Mouse (Mus musculus): ENCODE data around the gene Gm36028.

The Gm36028 gene

GRCm38 (mm10) chr16:37863876-37864275 lies 2.9 kb upstream of the Gm36028 start:
- no peak for DNase-seq (ENCODE audit: inconsistent age in 2 of 2, low spot score in 1 of 2)

- DNase-seq (ENCODE audit: inconsistent age in 2 of 2, low spot score in 1 of 2): no peak
Observed at GRCm38 (mm10) chr16:37860213-37860612, 733 bp downstream of the Gm36028 start.

GRCm38 (mm10) chr16:37857495-37857894 lies 3.5 kb downstream of the Gm36028 start:
- DNase-seq (ENCODE audit: inconsistent age in 2 of 2, low spot score in 1 of 2): no peak

- peak in 1 of 2 experiments; percentile 55 for DNase-seq (ENCODE audit: inconsistent age in 2 of 2, low spot score in 1 of 2)
Observed at GRCm38 (mm10) chr16:37856327-37856726, 4.6 kb downstream of the Gm36028 start.

GRCm38 (mm10) chr16:37855583-37855982 lies 5.4 kb downstream of the Gm36028 start:
- peak in 1 of 2 experiments; percentile 20 for DNase-seq (ENCODE audit: inconsistent age in 2 of 2, low spot score in 1 of 2)

- peak in 1 of 2 experiments; percentile 23 for DNase-seq (ENCODE audit: inconsistent age in 2 of 2, low spot score in 1 of 2)
Observed at GRCm38 (mm10) chr16:37854593-37854992, 6.4 kb downstream of the Gm36028 start.

GRCm38 (mm10) chr16:37854054-37854453 lies 6.9 kb downstream of the Gm36028 start:
- no peak for DNase-seq (ENCODE audit: inconsistent age in 2 of 2, low spot score in 1 of 2)

GRCm38 (mm10) chr16:37853279-37853678 lies 7.7 kb downstream of the Gm36028 start:
- DNase-seq (ENCODE audit: inconsistent age in 2 of 2, low spot score in 1 of 2): no peak

- DNase-seq (ENCODE audit: inconsistent age in 2 of 2, low spot score in 1 of 2): peak; percentile 56 to 71
Observed at GRCm38 (mm10) chr16:37851366-37851765, 9.6 kb downstream of the Gm36028 start.

- DNase-seq (ENCODE audit: inconsistent age in 2 of 2, low spot score in 1 of 2): no peak
Observed at GRCm38 (mm10) chr16:37847081-37847480, 13.9 kb downstream of the Gm36028 start.

GRCm38 (mm10) chr16:37845202-37845925 lies 15.6 kb downstream of the Gm36028 start:
- DNase-seq (ENCODE audit: inconsistent age in 2 of 2, low spot score in 1 of 2): peak; percentile 56 to 82

- DNase-seq (ENCODE audit: inconsistent age in 2 of 2, low spot score in 1 of 2): no peak
Observed at GRCm38 (mm10) chr16:37843740-37844139, 17.2 kb downstream of the Gm36028 start.

- no peak for DNase-seq (ENCODE audit: inconsistent age in 2 of 2, low spot score in 1 of 2)
Observed at GRCm38 (mm10) chr16:37842439-37842838, 18.5 kb downstream of the Gm36028 start.

- DNase-seq (ENCODE audit: inconsistent age in 2 of 2, low spot score in 1 of 2): no peak
Observed at GRCm38 (mm10) chr16:37837571-37837970, 23.4 kb downstream of the Gm36028 start.

- no peak for DNase-seq (ENCODE audit: inconsistent age in 2 of 2, low spot score in 1 of 2)
Observed at GRCm38 (mm10) chr16:37831041-37831440, 29.9 kb downstream of the Gm36028 start.

GRCm38 (mm10) chr16:37826286-37826685 lies 34.7 kb downstream of the Gm36028 start:
- DNase-seq (ENCODE audit: inconsistent age in 2 of 2, low spot score in 1 of 2): no peak

GRCm38 (mm10) chr16:37824778-37825505 lies 36.0 kb downstream of the Gm36028 start:
- DNase-seq (ENCODE audit: inconsistent age in 2 of 2, low spot score in 1 of 2): no peak

- DNase-seq (ENCODE audit: inconsistent age in 2 of 2, low spot score in 1 of 2): no peak
Observed at GRCm38 (mm10) chr16:37823949-37824348, 37.0 kb downstream of the Gm36028 start.

GRCm38 (mm10) chr16:37817986-37818385 lies 43.0 kb downstream of the Gm36028 start:
- no peak for DNase-seq (ENCODE audit: inconsistent age in 2 of 2, low spot score in 1 of 2)

- peak; percentile 85 to 92 for DNase-seq (ENCODE audit: inconsistent age in 2 of 2, low spot score in 1 of 2)
Observed at GRCm38 (mm10) chr16:37814383-37814971, 46.5 kb downstream of the Gm36028 start.

- no peak for DNase-seq (ENCODE audit: inconsistent age in 2 of 2, low spot score in 1 of 2)
Observed at GRCm38 (mm10) chr16:37813691-37814382, 47.1 kb downstream of the Gm36028 start.
